Mouse (Mus musculus): ENCODE results near the gene Plppr3. TPM values are rescaled to one million over a fixed set of nuclear protein-coding genes. Genes with fewer than 3 reads are reported as not detected.

Gene Plppr3
- total and polyA plus RNA-seq, 3 experiments = 0.85 to 6.2 TPM; not detected in 1

DNA sequence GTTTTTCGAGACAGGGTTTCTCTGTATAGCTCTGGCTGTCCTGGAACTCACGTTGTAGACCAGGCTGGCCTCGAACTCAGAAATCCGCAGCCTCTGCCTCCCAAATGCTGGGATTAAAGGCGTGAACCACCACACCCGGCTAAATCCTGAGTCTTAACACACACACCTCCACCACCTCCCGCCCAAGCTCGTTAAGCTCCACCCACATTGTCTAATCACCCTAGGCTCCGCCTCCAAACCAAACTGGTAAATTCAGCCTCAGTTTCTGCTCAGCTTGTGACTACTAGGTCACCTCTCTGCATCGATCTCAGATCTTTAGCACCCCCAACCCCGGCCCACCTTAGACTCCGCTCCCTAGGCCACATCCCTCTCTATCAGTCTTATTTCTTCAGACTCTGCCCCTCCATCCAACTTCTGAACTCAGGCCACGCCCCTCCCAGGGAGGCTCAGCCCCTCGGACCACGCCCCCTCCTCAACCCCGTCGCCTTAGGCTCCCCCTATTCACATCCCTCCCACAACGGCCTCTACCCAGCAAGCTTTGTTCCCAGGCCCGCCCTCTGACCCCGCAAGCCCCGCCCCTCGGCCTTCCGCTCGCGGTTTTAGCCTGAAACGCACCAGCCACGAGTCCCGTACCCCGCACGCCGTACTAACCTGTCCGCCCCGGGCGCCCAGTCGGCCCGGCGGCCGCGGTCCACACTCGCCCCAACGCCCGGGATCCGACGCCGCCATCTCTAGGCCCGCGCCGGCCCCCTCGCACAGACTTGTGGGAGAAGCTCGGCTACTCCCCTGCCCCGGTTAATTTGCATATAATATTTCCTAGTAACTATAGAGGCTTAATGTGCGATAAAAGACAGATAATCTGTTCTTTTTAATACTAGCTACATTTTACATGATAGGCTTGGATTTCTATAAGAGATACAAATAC, 34.0 kb upstream of the Plppr3 start, which contains the start of gene Med16:
Gene Med16, minus strand, starts transcription at position 757 of the 925 bp plus-strand sequence.
- Histone ChIP-seq H3K4me1 (ENCODE audit: control insufficient read depth in 1 of 2, insufficient read depth in 2 of 2, low read length in 2 of 2) (peaks cover 0 to 5% of the 10 kb centered on the region in 2 experiments; a peak in 2 of 4 replicates), H3K27me3 (ENCODE audit: control insufficient read depth in 1 of 2, insufficient read depth in 2 of 2, low read length in 2 of 2) (no peaks in the 10 kb centered on the region), H3K79me2 (ENCODE audit: control insufficient read depth, insufficient read depth, low read length, poor library complexity) (no peaks in the 10 kb centered on the region; the same call in 1 of the 2 replicates), H3K9ac (ENCODE audit: control insufficient read depth, low read depth, low read length, poor library complexity, severe bottlenecking) (peak within 1 kb of the TSS; percentile 96), H3K27ac (ENCODE audit: control insufficient read depth, low read depth, low read length) (peak within 1 kb of the TSS; percentile 91), H3K36me3 (ENCODE audit: control insufficient read depth in 1 of 2, insufficient read depth in 2 of 2, low read length in 2 of 2) (no peaks in the 10 kb centered on the region; a peak in 1 of 4 replicates), H3K9me3 (replicated peaks; ENCODE audit: insufficient read depth, low read length) (no peaks in the 10 kb centered on the region), H3K4me3 (ENCODE audit: control insufficient read depth in 1 of 2, insufficient read depth in 1 of 2, low read depth in 2 of 2, low read length in 2 of 2) (peak within 1 kb of the TSS; percentile 73 to 85)
- TF ChIP-seq MXI1 (IDR thresholded peaks at IDR 0.05; ENCODE audit: low read depth, low read length) = peak; percentile 47; the same call in 1 of the 2 replicates
- TF ChIP-seq MAX (IDR thresholded peaks at IDR 0.05; ENCODE audit: low read length) = no peak
- TF ChIP-seq TCF12 (IDR thresholded peaks at IDR 0.05; ENCODE audit: low read depth, low read length) = peak; percentile 9; the same call in 1 of the 2 replicates
- peak; percentile 55; the same call in 1 of the 2 replicates for TF ChIP-seq KAT2A (conservative IDR thresholded peaks at IDR 0.05; ENCODE audit: low read depth, low read length)
- 0 out of 4 replicates have a peak, but pooled peaks of 1 of the 2 experiments have one; percentile 7 for TF ChIP-seq EP300 (IDR thresholded peaks at IDR 0.05; ENCODE audit: low read depth in 1 of 2, low read length in 2 of 2)
- no peak for TF ChIP-seq TAL1 (IDR thresholded peaks at IDR 0.05; ENCODE audit: low read length)
- TF ChIP-seq MAZ (IDR thresholded peaks at IDR 0.05; ENCODE audit: low read depth, low read length) = 0 out of 2 replicates have a peak, but pooled peaks have one; percentile 31
- TF ChIP-seq TBP (IDR thresholded peaks at IDR 0.05; ENCODE audit: low read depth, low read length) = peak; percentile 91
- no peak for TF ChIP-seq NRF1 (IDR thresholded peaks at IDR 0.05; ENCODE audit: insufficient read depth, low read depth, low read length, poor library complexity, severe bottlenecking)
- TF ChIP-seq MEF2A (IDR thresholded peaks at IDR 0.05; ENCODE audit: extremely low read depth, insufficient replicate concordance, low read depth, low read length, poor library complexity, severe bottlenecking) = no peak
- no peak for TF ChIP-seq CHD2 (IDR thresholded peaks at IDR 0.05; ENCODE audit: low read length)
- TF ChIP-seq ZKSCAN1 (IDR thresholded peaks at IDR 0.05; ENCODE audit: low read depth, low read length) = no peak
- TF ChIP-seq MYB (IDR thresholded peaks at IDR 0.05; ENCODE audit: low read depth, low read length) = 0 out of 2 replicates have a peak, but pooled peaks have one; percentile 60
- TF ChIP-seq NELFE (IDR thresholded peaks at IDR 0.05; ENCODE audit: low read depth, low read length) = peak; percentile 53; the same call in 1 of the 2 replicates
- TF ChIP-seq HCFC1 (IDR thresholded peaks at IDR 0.05; ENCODE audit: low read depth, low read length) = peak; percentile 81
- no peak for TF ChIP-seq GATA1 (IDR thresholded peaks at IDR 0.05; ENCODE audit: low read depth, low read length)
- TF ChIP-seq ETS1 (IDR thresholded peaks at IDR 0.05; ENCODE audit: low read depth, low read length) = 0 out of 2 replicates have a peak, but pooled peaks have one; percentile 43
- TF ChIP-seq CHD1 (IDR thresholded peaks at IDR 0.05; ENCODE audit: low read depth, low read length) = no peak
- TF ChIP-seq SIN3A (IDR thresholded peaks at IDR 0.05; ENCODE audit: low read length) = peak; percentile 81
- peak; percentile 55 to 78; a peak in 3 of 4 replicates for TF ChIP-seq POLR2A (IDR thresholded peaks at IDR 0.05; ENCODE audit: control insufficient read depth in 1 of 2, insufficient read depth in 1 of 2, low read depth in 1 of 2, low read length in 2 of 2, poor library complexity in 1 of 2)
- DNase-seq (ENCODE audit: low read depth, low spot score) = peak; percentile 98

Measured in MEL (cell line).